23 mouse cellular contexts compared by ENCODE assay signal in the genomic region with DNA sequence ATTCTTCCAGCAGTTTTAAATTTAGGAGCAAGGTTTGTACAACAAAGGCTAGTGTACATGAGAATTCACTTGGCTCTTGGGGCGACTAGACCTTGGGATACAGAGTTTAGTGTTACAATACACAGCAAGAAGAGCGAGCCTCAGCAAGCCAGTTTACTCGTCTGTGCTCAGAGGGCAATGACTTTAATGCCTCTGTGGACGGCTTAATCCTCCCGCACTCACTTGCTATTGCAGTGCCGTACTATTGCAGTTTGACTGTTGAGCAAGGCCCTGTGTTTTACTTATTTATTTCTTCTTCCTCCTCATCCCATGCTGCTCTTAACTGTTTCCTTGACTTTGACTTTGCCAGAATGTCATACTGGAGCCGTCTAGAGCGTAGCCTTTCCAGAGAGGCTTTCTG. TPM values are rescaled to one million over a fixed set of nuclear protein-coding genes. Genes with fewer than 3 reads are reported as not detected.
DNase-seq lines count a peak whose midpoint lies in the region; ATAC-seq and TF ChIP-seq lines count a peak whose summit lies in the region.
"Had no signal": no experiment of that assay in that cellular context is flagged by ENCODE, and none has a peak within 500 bp of the region (broad histone marks: within the 10 kb centered on the region; RNA-seq: fewer than 3 reads in every experiment).

No protein-coding gene starts in this region.

- no peak overlapping the region for H3K4me2 ChIP-seq in heart, embryonic 11.5 days
- no peak overlapping the region for H3K4me2 ChIP-seq in heart, postnatal 0 days (ENCODE audit: low read depth, low read length)
- H3K4me2 ChIP-seq in midbrain, embryonic 14.5 days (ENCODE audit: low read length), result no peak overlapping the region
- no peak overlapping the region for H3K4me2 ChIP-seq in midbrain, embryonic 15.5 days
- H3K4me2 ChIP-seq: forebrain, embryonic 12.5 days; hindbrain, embryonic 12.5 days; limb, embryonic 12.5 days; liver, embryonic 12.5 days; neural tube, embryonic 15.5 days had no signal

- no peak for TF ChIP-seq CTCF in heart, postnatal 0 days (IDR thresholded peaks at IDR 0.05; ENCODE audit: low read depth)

- H3K4me3 ChIP-seq in heart, embryonic 11.5 days (ENCODE audit: low read depth, low read length), result no peak overlapping the region
- no peak overlapping the region for H3K4me3 ChIP-seq in heart, postnatal 0 days (ENCODE audit: low read depth, low read length)
- H3K4me3 ChIP-seq in midbrain, embryonic 14.5 days (replicated peaks; ENCODE audit: low read depth, low read length), result no peak overlapping the region
- no peak overlapping the region for H3K4me3 ChIP-seq in midbrain, embryonic 15.5 days
- H3K4me3 ChIP-seq: forebrain, embryonic 12.5 days; hindbrain, embryonic 12.5 days; limb, embryonic 12.5 days; liver, embryonic 12.5 days; neural tube, embryonic 15.5 days had no signal

- no peaks in the 10 kb centered on the region for H3K27me3 ChIP-seq in heart, embryonic 11.5 days (ENCODE audit: control insufficient read depth, insufficient read depth, low read length)
- no peaks in the 10 kb centered on the region for H3K27me3 ChIP-seq in heart, postnatal 0 days (ENCODE audit: control insufficient read depth, insufficient read depth, low read length)
- no peaks in the 10 kb centered on the region for H3K27me3 ChIP-seq in midbrain, embryonic 14.5 days (ENCODE audit: control insufficient read depth, insufficient read depth, low read length)
- no peaks in the 10 kb centered on the region for H3K27me3 ChIP-seq in midbrain, embryonic 15.5 days (replicated peaks)
- H3K27me3 ChIP-seq: CH12.LX; forebrain, embryonic 12.5 days; hindbrain, embryonic 12.5 days; limb, embryonic 12.5 days; liver, embryonic 12.5 days; neural tube, embryonic 15.5 days; Patski had no signal

- no peaks in the 10 kb centered on the region for H3K9me3 ChIP-seq in heart, embryonic 11.5 days (replicated peaks; ENCODE audit: control insufficient read depth, low read length)
- no peaks in the 10 kb centered on the region for H3K9me3 ChIP-seq in heart, postnatal 0 days (replicated peaks; ENCODE audit: control insufficient read depth, low read length)
- H3K9me3 ChIP-seq in midbrain, embryonic 14.5 days (ENCODE audit: control insufficient read depth, low read length), result no peaks in the 10 kb centered on the region
- no peaks in the 10 kb centered on the region for H3K9me3 ChIP-seq in midbrain, embryonic 15.5 days
- H3K9me3 ChIP-seq: forebrain, embryonic 12.5 days; G1E; hindbrain, embryonic 12.5 days; limb, embryonic 12.5 days; liver, embryonic 12.5 days; neural tube, embryonic 15.5 days had no signal

- intact Hi-C loops in heart, postnatal 25 days (cut with DNase I), result no loop called here

- no peak for ATAC-seq in heart, embryonic 11.5 days (replicated peaks; ENCODE audit: insufficient number of reproducible peaks, low FRiP score, low TSS enrichment)
- no peak for ATAC-seq in heart, postnatal 0 days (ENCODE audit: insufficient read depth, low read depth)
- ATAC-seq in midbrain, embryonic 14.5 days (ENCODE audit: low FRiP score, low TSS enrichment), result no peak
- ATAC-seq in midbrain, embryonic 15.5 days (replicated peaks), result no peak
- ATAC-seq: intestine, postnatal 0 days; liver, embryonic 12.5 days; Patski had no signal

- no peaks in the 10 kb centered on the region for H3K36me3 ChIP-seq in heart, embryonic 11.5 days (ENCODE audit: control insufficient read depth, insufficient read depth, low read length)
- H3K36me3 ChIP-seq in heart, postnatal 0 days (replicated peaks; ENCODE audit: control insufficient read depth, insufficient read depth, low read length), result no peaks in the 10 kb centered on the region
- H3K36me3 ChIP-seq in midbrain, embryonic 14.5 days (ENCODE audit: control insufficient read depth, insufficient read depth, low read length), result no peaks in the 10 kb centered on the region
- H3K36me3 ChIP-seq in midbrain, embryonic 15.5 days (replicated peaks), result no peaks in the 10 kb centered on the region
- H3K36me3 ChIP-seq: forebrain, embryonic 12.5 days; hindbrain, embryonic 12.5 days; liver, embryonic 12.5 days; neural tube, embryonic 15.5 days had no signal

- no peak for DNase-seq in heart, postnatal 25 days (ENCODE audit: low spot score)
- no peak for DNase-seq in heart, postnatal 0 days (ENCODE audit: low spot score)
- DNase-seq in heart, adult 9 months (ENCODE audit: low spot score in 2 of 2), result no peak
- DNase-seq in midbrain, embryonic 14.5 days, result peak; percentile 19
- DNase-seq in lung, postnatal 10 days, result no peak
- DNase-seq: cerebellum, adult 11-12 months; cerebellum, postnatal 10 days; gastrocnemius, postnatal 36 days; lung, adult 2 months; right cerebral cortex, adult 18-20 months; right cerebral cortex, postnatal 4 days; thymus, postnatal 25 days had no signal

- no peak overlapping the region for H3K9ac ChIP-seq in heart, embryonic 11.5 days (ENCODE audit: low read depth, low read length)
- H3K9ac ChIP-seq in heart, postnatal 0 days (replicated peaks; ENCODE audit: low read depth, low read length), result no peak overlapping the region
- H3K9ac ChIP-seq in midbrain, embryonic 14.5 days (replicated peaks; ENCODE audit: low read length), result no peak overlapping the region
- no peak overlapping the region for H3K9ac ChIP-seq in midbrain, embryonic 15.5 days
- H3K9ac ChIP-seq: forebrain, embryonic 12.5 days; hindbrain, embryonic 12.5 days; limb, embryonic 12.5 days; liver, embryonic 12.5 days; neural tube, embryonic 15.5 days had no signal

- H3K4me1 ChIP-seq in heart, embryonic 11.5 days (ENCODE audit: control insufficient read depth, insufficient read depth, low read length), result peaks cover 19% of the 10 kb centered on the region
- H3K4me1 ChIP-seq in heart, postnatal 0 days (ENCODE audit: control insufficient read depth, insufficient read depth), result peaks cover 23% of the 10 kb centered on the region
- peaks cover 4% of the 10 kb centered on the region; the same call in 1 of the 2 replicates for H3K4me1 ChIP-seq in midbrain, embryonic 14.5 days (ENCODE audit: control insufficient read depth, insufficient read depth, low read length)
- no peaks in the 10 kb centered on the region for H3K4me1 ChIP-seq in midbrain, embryonic 15.5 days

- peak overlapping the region; percentile 36 for H3K27ac ChIP-seq in heart, embryonic 11.5 days (ENCODE audit: low read depth, low read length)
- H3K27ac ChIP-seq in heart, postnatal 0 days (ENCODE audit: low read depth), result peak overlapping the region; percentile 81
- no peak overlapping the region for H3K27ac ChIP-seq in midbrain, embryonic 14.5 days (replicated peaks; ENCODE audit: low read depth, low read length)
- no peak overlapping the region for H3K27ac ChIP-seq in midbrain, embryonic 15.5 days
- H3K27ac ChIP-seq: forebrain, embryonic 12.5 days; hindbrain, embryonic 12.5 days; limb, embryonic 12.5 days; liver, embryonic 12.5 days; neural tube, embryonic 15.5 days had no signal

- TF ChIP-seq EP300 in heart, postnatal 0 days (IDR thresholded peaks at IDR 0.05; ENCODE audit: low read depth), result no peak

- WGBS in heart, embryonic 11.5 days (ENCODE audit: insufficient replicate concordance), result 73% methylated on average over 8 of the region's 8 CpGs
- WGBS in heart, postnatal 0 days, result 67% methylated on average over 8 of the region's 8 CpGs
- WGBS in midbrain, embryonic 14.5 days, result 54% methylated on average over 8 of the region's 8 CpGs
- 59% methylated on average over 8 of the region's 8 CpGs for WGBS in midbrain, embryonic 15.5 days

RNA-seq across cellular contexts. Expression of a gene that starts 37.6 kb away (rescaled TPM):
- 10.0 and 10.1 TPM in 2 replicates for polyA plus RNA-seq in heart, embryonic 11.5 days (2014; fragmentation: Nextera tagmentation; extraction: Ambion mirVana)
- 10 to 100 TPM; 65.6 to 67.2 TPM for total RNA-seq in heart, postnatal 25 days (2021)
- 35.3 and 49.3 TPM in 2 replicates for total RNA-seq in heart, postnatal 0 days (2014; rRNA removed; ENCODE audit: low replicate concordance)
- 12.2 and 13.1 TPM in 2 replicates for polyA plus RNA-seq in heart, postnatal 0 days (2015; fragmentation: Nextera tagmentation; extraction: Ambion mirVana)
- polyA plus RNA-seq in midbrain, embryonic 14.5 days (2014; fragmentation: Nextera tagmentation; extraction: Ambion mirVana), result 10.3 and 11.4 TPM in 2 replicates
- 13.6 and 14.5 TPM in 2 replicates for polyA plus RNA-seq in midbrain, embryonic 15.5 days (2015; fragmentation: Nextera tagmentation; extraction: Ambion mirVana)

RNA-seq across cellular contexts. Expression of a gene that starts 37.7 kb away (rescaled TPM):
- 155 and 163 TPM in 2 replicates for polyA plus RNA-seq in heart, embryonic 11.5 days (2014; fragmentation: Nextera tagmentation; extraction: Ambion mirVana)
- total RNA-seq in heart, postnatal 25 days (2021), result 10 to 100 TPM; 55.1 to 62.3 TPM
- total RNA-seq in heart, postnatal 0 days (2014; rRNA removed; ENCODE audit: low replicate concordance), result 41.0 and 50.3 TPM in 2 replicates
- polyA plus RNA-seq in heart, postnatal 0 days (2015; fragmentation: Nextera tagmentation; extraction: Ambion mirVana), result 83.6 and 92.8 TPM in 2 replicates
- 291 and 338 TPM in 2 replicates for polyA plus RNA-seq in midbrain, embryonic 14.5 days (2014; fragmentation: Nextera tagmentation; extraction: Ambion mirVana)
- polyA plus RNA-seq in midbrain, embryonic 15.5 days (2015; fragmentation: Nextera tagmentation; extraction: Ambion mirVana), result 269 and 290 TPM in 2 replicates

Comparison
In these comparisons a context has a peak if more than half of its experiments do, and no peak if none do; other contexts are left out.
1. H3K27ac ChIP-seq: peak in heart, embryonic 11.5 days (single experiment) and heart, postnatal 0 days (single experiment); none in midbrain, embryonic 14.5 days (single experiment) and midbrain, embryonic 15.5 days (single experiment).